Mouse (Mus musculus) forelimb bud, embryonic 11.5 days (tissue): ENCODE measurements at regions not wholly inside any gene's neighbourhood (a gene's known extent, or its start where the extent isn't known, plus 50 kb on each side); places are given as distances from the start of the nearest gene placed in this dataset.

Source experiments
- DNase-seq: peaks from one replicate; pipeline ENCODE4 v3.0.0-alpha.2; 2012; ENCODE audit warnings: low read depth, low spot score

DNA sequence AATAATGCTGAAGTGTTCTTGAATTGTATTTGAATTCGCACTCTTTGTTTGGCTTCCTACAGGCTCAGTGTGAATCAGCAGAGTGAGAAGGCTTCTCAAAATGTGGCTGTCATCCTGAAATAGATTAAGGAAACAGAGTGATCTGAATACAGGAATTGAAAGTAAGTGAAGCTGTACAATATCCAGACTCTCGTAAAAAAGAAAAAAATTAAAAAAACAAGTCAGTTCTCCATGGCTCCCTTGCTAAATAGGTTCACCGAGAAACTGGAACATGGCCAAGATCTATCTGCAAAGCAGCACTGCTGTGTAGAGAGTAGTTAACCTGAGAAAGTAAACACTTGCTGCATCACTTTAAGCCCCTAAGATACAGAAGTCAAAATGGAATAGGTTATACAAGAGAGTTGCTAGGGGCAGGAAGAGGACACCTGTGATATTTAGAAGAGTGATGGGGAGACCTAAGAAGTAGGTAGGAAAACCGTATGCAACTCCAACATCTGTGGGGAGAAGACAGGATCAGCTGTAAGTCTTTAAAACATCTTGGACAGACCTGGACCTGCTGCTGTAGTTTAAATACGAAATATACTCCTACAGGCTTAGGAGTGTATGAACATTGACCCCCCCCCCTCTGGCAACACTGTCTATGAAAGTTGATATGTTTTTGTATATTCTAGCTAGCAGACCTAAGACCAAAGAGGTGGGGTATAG, 423.3 kb downstream of the Basp1 start:
- DNase-seq, result no peak

DNA sequence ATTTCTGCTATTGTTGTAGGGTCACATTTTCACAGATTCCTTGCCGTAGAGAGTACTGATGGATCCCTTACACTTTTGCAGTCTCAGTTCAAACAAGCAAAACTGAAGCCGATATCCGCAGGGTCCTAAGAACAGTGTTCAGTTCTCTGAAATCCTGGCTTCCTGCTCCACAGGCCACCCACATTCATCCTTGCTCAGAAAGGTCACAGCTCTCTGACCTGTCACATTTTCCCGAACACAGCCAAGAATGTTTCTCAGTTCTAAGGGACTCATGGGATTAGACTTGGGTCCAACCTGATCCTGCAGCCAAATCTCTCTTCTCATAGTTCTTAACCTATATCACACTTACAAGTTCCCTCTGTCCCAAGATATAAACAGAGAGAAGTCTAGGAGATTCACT, 432.7 kb downstream of the Basp1 start:
- peak; percentile 25 for DNase-seq

GRCm38 (mm10) chr15:24972020-24972419, 441.5 kb downstream of the Basp1 start:
- peak; percentile 70 for DNase-seq

DNA sequence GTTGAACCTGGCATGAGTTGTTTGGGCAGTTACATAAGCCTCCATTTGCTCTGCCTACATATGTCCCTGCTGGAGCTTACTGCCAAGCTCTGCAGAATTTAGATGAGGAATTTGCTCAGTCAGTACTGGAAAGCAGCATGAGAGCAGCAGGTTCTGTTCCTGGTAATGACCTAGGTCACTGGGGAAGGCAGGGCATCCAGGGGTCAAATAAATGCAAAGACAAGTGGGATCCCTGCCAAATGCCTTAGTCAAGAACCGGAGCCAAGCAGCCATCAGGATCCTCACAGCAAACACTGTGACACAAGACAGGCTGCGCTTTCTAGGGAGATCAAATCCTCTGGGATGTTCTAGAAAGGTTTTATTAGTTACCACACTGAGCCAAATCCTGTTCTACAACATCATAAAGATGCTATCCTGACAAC, 444.2 kb downstream of the Basp1 start:
- no peak for DNase-seq

DNA sequence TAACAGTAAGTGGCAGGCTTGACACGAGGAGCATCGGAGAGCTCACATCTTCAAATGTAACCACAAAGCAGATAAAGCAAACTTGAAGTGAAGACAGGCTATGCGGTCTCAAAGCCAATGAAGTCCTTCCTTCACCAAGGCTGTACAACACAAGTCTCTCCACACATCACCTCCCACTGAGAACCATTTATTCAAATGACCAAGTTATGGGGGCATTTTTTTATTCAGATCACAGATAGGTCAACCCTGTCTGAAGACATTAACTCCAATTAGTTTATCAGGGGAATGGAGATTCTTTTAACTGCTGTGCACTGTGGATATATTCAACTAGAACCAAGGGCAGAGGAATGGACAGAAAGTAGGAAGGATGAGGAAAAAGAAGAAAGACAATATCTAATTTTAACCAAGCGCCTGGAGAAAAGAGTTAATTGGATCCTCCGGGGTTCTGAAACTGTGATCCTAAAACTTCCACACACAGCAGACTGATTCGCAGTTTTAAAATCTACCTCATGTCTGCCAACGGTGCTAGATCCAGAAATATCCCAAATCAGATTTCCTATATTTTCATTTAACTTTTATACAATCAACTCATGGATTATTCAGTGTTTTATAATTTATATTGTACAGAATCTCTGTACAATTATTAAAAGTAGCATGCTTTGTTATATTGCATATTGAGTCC, 444.8 kb downstream of the Basp1 start:
- DNase-seq, result no peak

DNA sequence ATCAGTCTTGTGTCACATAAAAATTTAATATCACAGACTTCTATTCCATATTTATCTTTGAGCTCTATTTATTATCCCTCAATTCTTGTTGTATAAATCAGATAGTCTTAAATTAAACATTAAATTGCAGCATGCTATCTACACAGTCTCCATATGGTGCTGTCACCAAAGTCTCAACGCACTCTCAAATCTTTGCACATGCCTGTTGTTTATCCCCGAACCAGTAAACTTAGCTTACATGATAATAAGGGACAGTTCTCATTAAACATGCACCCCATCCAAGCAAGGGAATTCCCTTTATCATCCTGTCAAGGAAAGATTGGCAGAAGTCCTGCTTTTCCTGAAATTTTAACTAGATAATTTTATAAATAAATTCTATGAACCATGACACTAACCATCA, 483.8 kb downstream of the Basp1 start:
- DNase-seq, result no peak

DNA sequence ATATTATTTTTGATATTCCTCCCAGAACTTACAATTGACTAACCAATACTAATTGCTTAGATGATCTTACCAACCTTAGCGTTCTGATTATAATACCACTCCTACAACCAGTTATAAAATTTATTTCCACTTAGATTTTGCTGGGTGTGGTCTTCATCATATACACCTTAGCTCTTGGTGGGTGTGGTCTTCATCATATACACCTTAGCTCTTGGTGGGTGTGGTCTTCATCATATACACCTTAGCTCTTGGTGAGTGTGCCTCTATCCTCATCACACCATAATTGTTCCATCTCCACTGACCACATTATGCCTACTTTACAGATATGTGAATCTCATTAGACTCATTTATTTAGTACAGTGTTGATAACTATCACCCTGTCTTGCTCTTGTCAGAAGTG, 501.7 kb downstream of the Basp1 start:
- DNase-seq, result no peak

GRCm38 (mm10) chr15:24911466-24911865, 502.1 kb downstream of the Basp1 start:
- DNase-seq, result no peak

GRCm38 (mm10) chr15:24906957-24907356, 506.6 kb downstream of the Basp1 start:
- DNase-seq, result peak; percentile 6

- DNase-seq, result no peak
These were observed 534.7 kb downstream of the Basp1 start for GRCm38 (mm10) chr15:24878846-24879245.

DNA sequence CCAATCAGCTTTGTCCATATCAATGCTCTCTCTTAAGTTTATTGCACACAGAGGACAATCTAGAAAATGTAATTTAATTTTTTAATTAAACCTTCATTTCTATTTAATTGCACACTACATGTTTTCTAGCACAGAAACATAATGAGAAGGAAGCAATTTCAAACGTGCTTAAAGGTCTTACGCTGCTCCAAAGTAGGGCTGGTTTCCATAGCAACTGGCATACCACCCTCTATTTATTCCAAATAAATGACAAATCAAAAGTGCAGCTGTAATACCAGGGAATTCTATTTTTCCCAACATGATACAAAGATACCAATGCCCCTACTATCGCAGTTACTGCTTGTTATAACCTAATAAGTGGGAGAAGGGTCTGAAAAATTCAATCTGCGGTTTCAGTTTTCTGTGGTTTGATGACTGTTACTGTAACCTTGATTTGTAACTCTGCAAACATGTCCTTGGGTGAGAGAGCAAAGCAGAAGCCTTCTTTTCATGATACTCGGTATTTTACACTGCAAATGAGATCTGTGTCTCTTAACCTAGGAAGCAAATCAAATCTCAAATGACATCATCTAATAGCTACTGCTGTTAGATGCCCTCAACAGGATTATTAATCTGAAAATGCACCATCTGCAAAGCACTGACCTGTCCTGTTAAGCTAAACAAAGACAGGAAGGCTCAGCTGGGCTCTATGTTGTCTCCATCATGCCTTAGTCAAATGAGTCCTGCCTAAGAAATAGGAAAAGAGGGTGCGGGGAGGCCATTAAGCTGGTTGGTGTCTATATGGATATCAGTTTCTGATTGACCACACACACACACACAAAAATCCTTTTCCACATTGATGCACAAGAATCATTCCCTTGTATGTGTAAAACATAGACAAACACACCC, 535.6 kb downstream of the Basp1 start:
- no peak for DNase-seq

GRCm38 (mm10) chr15:24876157-24876731, 537.3 kb downstream of the Basp1 start:
- peak; percentile 1 for DNase-seq

- DNase-seq, result peak; percentile 8
These were observed 573.3 kb downstream of the Basp1 start for GRCm38 (mm10) chr15:24840271-24840670.

DNA sequence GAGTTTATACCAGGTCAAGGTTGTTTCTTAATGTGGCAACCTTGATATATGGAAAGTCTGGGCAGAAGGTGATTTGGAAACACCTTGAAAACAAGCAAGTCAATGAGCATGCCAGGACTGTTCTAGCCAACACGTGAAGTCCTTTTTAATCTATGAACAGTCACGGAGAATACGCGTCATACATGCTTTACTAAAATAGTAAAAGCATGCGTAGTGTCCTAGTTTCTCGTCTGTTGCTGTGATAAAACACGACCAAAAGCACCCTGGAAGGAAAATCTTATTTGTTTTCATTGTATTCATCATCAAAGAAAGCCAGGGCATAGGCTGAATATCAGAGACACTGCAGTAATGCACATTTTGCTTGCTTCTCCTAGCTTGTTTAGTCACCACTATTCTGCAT, 575.2 kb downstream of the Basp1 start:
- no peak for DNase-seq

DNA sequence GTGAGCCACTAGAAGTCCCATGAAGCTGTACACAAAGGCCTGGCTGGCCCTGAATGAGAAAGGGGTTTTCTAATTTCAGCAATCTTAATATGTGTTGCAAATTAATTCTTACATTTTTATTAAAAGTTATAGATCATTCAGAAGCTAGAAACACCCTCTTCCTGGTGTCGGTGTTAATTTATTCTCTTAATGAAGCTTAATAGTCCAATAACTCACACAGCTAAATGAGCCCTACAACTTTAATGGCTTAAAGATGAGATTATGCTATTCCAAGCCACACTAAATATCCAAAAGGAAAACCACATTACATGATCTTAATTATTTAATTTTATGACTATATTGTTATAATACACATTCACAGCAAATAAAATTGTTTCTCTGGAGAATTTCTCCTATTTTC, 585.7 kb downstream of the Basp1 start:
- DNase-seq, result no peak

DNA sequence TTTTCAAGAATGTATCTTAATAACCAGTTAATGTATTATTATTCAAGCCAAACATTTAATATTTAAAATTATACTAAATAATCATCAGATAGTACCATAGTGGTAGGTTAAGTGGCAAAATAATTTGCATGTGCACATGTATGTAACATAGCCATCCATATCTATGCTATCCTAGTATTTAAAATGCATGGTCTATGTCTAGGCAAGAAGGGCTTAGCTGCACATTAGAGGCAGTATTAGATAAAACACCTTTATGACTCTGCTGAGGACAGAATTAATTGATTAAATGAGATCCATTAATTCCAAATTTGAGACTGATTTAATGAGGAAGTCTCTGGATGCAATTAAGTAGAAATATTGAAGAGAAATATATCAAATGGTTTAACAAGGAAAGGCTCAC, 586.3 kb downstream of the Basp1 start:
- no peak for DNase-seq

GRCm38 (mm10) chr15:24796836-24797235, 616.7 kb downstream of the Basp1 start:
- no peak for DNase-seq

DNA sequence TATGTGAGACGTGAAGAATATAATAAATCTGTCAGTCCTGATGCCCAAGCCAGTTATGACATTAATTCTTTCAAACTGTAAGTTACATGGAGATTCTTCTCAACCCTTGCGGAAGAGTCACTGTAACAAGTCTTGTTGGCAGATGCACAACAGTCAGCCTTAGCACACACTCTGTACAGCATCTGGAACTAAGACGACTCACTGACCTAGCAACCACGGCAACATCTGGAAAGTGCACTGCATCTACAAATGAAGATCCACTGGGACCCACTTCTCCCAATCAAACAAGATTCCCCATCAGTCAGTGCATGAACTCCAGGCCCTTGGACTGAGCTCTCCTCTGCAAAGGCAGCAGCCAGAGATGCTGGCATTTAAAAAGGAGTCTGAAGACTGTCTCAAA, 620.2 kb downstream of the Basp1 start:
- no peak for DNase-seq

DNA sequence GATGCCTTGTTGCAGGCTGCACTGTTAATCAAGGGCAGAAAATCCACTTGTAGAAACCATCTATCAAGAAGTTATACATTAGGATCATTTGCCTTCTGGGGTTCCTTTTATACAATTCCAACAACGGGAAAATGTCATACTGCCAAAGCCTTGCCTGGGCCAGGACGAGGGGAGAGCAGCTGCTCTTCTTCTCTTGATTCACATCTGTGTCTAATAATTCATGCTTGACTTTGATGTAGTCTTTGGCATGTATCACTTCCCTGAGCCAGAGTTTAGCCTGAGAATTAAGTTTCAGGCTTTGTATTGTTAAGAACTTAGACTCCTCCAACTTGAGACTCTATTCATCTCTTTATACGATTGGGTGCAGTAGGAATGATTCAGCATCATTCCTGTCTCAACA, 627.2 kb downstream of the Basp1 start:
- no peak for DNase-seq

- DNase-seq, result no peak
These were observed 635.3 kb downstream of the Basp1 start for GRCm38 (mm10) chr15:24778234-24778633.

DNA sequence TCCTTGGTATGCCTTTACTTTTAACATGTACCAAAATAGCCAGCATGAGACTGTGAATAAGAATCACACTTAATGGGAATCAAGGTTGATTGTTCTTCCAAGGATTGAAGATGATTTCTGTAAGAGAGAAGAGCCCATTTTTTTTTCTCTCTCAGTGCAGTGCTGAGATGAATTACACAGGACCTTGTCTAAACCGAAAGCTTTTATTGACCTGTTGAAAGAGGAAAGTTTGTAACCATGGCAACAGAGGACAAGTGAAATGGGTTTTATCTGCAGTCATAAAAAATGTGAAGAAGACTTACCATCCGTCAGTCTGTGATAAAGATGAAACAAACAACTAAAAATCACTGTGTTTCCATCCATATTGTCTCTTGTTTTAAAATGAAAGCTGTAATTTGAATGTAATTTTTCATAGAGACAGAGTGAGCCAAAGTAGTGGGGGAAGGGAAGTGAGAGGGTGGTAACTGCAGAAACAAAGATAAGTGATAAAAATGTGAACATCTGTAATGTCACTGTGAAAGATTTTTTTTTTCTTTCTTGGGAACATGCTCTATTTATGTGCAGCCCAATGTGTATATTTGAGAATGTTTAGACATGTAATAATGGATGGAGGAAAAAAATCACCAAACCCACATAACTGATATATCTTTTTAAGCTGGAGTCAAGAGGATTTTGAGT, 661.9 kb downstream of the Basp1 start:
- DNase-seq, result no peak
